Mouse (Mus musculus) midbrain, postnatal 0 days (tissue): ENCODE results near the gene Ggn. TPM values are rescaled to one million over a fixed set of nuclear protein-coding genes. Genes with fewer than 3 reads are reported as not detected.

ENCODE experiments used
- ATAC-seq: fragments of 200-750 bp; cut with Nextera tagmentation; 2 replicates; pipeline ENCODE4 v1.8.0; 2017; ENCODE audit warnings: moderate number of reproducible peaks, mild to moderate bottlenecking, moderate TSS enrichment, moderate library complexity; ENCODE audit not compliant: low FRiP score
- DNase-seq: peaks from one replicate; pipeline ENCODE4 v3.0.0-alpha.2; 2015; ENCODE audit warnings: low spot score
- H3K27ac ChIP-seq: fragments of 300-500 bp; sonication (generic); 2 replicates; pipeline ENCODE4 v1.5.1; 2014; ENCODE audit warnings: low read depth, mild to moderate bottlenecking, low read length, mixed read lengths
- H3K27me3 ChIP-seq: fragments of 300-500 bp; sonication (generic); 2 replicates; pipeline ENCODE4 v1.6.1; 2014; ENCODE audit warnings: low read length, control low read depth, mixed read lengths; ENCODE audit not compliant: insufficient read depth
- H3K36me3 ChIP-seq: fragments of 300-500 bp; sonication (generic); 2 replicates; pipeline ENCODE4 v1.6.1; 2014; ENCODE audit warnings: low read length, control low read depth, mixed read lengths; ENCODE audit not compliant: insufficient read depth
- H3K4me1 ChIP-seq: fragments of 300-500 bp; sonication (generic); 2 replicates; pipeline ENCODE4 v1.6.1; 2014; ENCODE audit warnings: mild to moderate bottlenecking, control low read depth, antibody characterized with exemption, low read length, mixed read lengths; ENCODE audit not compliant: insufficient read depth
- H3K4me2 ChIP-seq: fragments of 300-500 bp; sonication (generic); 2 replicates; pipeline ENCODE4 v1.6.1; 2014; ENCODE audit warnings: low read depth, mild to moderate bottlenecking, low read length, mixed read lengths; ENCODE audit not compliant: poor library complexity, severe bottlenecking
- H3K4me3 ChIP-seq: fragments of 300-500 bp; sonication (generic); 2 replicates; pipeline ENCODE4 v1.5.1; 2014; ENCODE audit warnings: low read depth, mild to moderate bottlenecking, low read length, moderate library complexity
- H3K9ac ChIP-seq: fragments of 300-500 bp; sonication (generic); replicated peaks from 2 replicates; pipeline ENCODE4 v1.6.1; 2014; ENCODE audit warnings: mild to moderate bottlenecking, low read length, moderate library complexity, mixed read lengths; ENCODE audit not compliant: poor library complexity, severe bottlenecking
- H3K9me3 ChIP-seq: fragments of 300-500 bp; sonication (generic); 2 replicates; pipeline ENCODE4 v1.6.1; 2016; ENCODE audit warnings: low read length, control low read depth
- CTCF ChIP-seq: IDR thresholded peaks from 2 replicates; pipeline ENCODE4 v1.5.1; 2016; ENCODE audit warnings: antibody characterized with exemption, mild to moderate bottlenecking
- WGBS: fragments of 180-500 bp; shearing (Covaris S2); extraction: QIAGEN DNeasy Blood & Tissue Kit; methylation state at CpG from one replicate; pipeline ENCODE4 v1.1.7; 2014; 5-methylcytosine and 5-hydroxymethylcytosine counted together
- polyA plus RNA-seq: library from polyadenylated mRNA; unstranded; fragments of >200 nt; fragmentation: Nextera tagmentation; extraction: Ambion mirVana; gene quantifications from 2 replicates; pipeline ENCODE4 v1.2.1, GENCODE M21; 2015
- total RNA-seq: library from RNA; depleted of rRNA; stranded (reverse); fragments of >200 nt; gene quantifications from 2 replicates; pipeline ENCODE4 v1.2.3, GENCODE M21; 2014; rRNA removed

Gene Ggn
- total and polyA plus RNA-seq, 2 experiments from 2014 or later, result 0.35 to 0.49 TPM

DNA sequence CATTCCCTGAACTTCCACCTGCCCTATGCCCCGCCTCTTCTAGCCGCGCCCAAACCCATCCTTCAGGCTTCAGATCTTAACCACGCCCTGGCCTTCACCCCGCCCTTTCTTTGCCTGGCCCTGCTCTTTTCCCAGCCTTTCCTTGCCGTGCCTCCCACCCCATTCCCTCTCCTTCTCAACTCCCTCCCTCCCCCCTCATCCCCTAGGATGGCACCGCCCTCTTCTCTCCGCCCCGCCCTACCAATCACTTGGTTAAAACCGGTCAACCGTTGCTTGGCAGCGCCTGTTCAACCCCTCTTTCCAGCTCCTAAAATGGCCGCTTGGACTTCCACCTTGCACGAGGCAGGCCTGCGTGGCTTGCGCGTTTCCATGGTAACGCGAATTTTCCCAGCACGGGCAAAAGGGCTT, 43.7 kb downstream of the Ggn start, which contains the start of gene Catsperg1:
Catsperg1 (minus strand) TSS at position 361 of the 408 bp plus-strand sequence.
- 0 out of 2 replicates have a peak within 1 kb of the TSS, but pooled peaks have one; percentile 19 for H3K9ac ChIP-seq

DNA sequence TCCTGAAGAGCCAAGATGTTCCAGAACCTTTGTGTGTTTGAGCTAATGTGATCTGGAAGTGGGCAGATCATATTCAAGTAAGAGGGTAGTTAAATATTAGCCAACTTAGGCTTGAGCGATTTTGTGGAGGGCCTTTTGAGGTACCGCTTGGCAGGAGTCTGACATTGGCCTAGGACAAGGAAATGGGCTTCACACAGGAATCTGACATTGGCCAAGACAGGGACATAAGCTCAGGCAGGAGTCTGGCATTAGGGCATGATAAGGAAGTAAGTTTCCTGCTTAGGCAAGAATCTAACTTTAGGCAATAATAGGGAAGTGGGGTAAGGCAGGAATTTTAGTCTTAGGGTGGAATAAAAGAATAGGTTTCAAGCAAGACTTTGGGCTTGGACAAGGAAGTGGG, 44.2 kb downstream of the Ggn start:
- Histone ChIP-seq H3K36me3 (no peaks in the 10 kb centered on the region), H3K27me3 (no peaks in the 10 kb centered on the region), H3K4me1 (no peaks in the 10 kb centered on the region), H3K4me2 (no peak overlapping the region), H3K4me3 (no peak overlapping the region), H3K9me3 (no peaks in the 10 kb centered on the region), H3K27ac (no peak overlapping the region), H3K9ac (no peak overlapping the region)
- WGBS, result 61% methylated on average over 2 of the region's 2 CpGs
- TF ChIP-seq CTCF, result no peak
- DNase-seq, result no peak
- ATAC-seq, result peak; percentile 17; the same call in 1 of the 2 replicates

More for the DNA sequence above, 43.7 kb downstream of the Ggn start, which contains the start of gene Catsperg1:
- Histone ChIP-seq H3K4me2 (peak within 1 kb of the TSS; percentile 41), H3K9me3 (no peaks in the 10 kb centered on the region), H3K4me1 (no peaks in the 10 kb centered on the region), H3K27me3 (no peaks in the 10 kb centered on the region), H3K36me3 (no peaks in the 10 kb centered on the region), H3K27ac (peak within 1 kb of the TSS; percentile 65), H3K4me3 (peak within 1 kb of the TSS; percentile 18; the same call in 1 of the 2 replicates)
- DNase-seq (peak; percentile 79), ATAC-seq (peak; percentile 89)
- TF ChIP-seq CTCF, result no peak
- 2% methylated on average over 20 of the region's 20 CpGs for WGBS

DNA sequence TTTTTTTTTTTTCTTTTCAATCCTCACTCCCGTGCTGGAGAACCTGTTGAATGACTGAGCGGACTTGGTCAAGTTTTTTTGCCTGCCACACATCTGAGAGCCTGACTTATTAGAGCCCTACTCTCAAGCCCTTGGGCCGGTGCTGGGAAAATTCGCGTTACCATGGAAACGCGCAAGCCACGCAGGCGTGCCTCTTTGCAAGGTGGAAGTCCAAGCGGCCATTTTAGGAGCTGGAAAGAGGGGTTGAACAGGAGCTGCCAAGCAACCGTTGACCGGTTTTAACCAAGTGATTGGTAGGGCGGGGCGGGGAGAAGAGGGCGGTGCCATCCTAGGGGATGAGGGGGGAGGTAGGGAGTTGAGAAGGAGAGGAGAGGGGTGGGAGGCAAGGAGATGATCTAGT, 44.8 kb downstream of the Ggn start:
- WGBS, result 42% methylated on average over 15 of the region's 15 CpGs
- no peak for ATAC-seq
- H3K9ac ChIP-seq, result no peak overlapping the region
- no peaks in the 10 kb centered on the region for H3K36me3 ChIP-seq
- no peak overlapping the region for H3K4me2 ChIP-seq
- no peaks in the 10 kb centered on the region for H3K27me3 ChIP-seq
- no peaks in the 10 kb centered on the region for H3K4me1 ChIP-seq
- no peaks in the 10 kb centered on the region for H3K9me3 ChIP-seq
- no peak overlapping the region for H3K27ac ChIP-seq
- peak; percentile 21 for DNase-seq
- no peak for TF ChIP-seq CTCF
- no peak overlapping the region for H3K4me3 ChIP-seq

Other genes with a start within 250 kb of the Ggn start
- gene Actn4, start 207.9 kb upstream of the Ggn start, total RNA-seq, result 74.7 and 86.9 TPM in 2 replicates
- 101 and 105 TPM in 2 replicates for gene Actn4, start 207.9 kb upstream of the Ggn start, polyA plus RNA-seq
- 405 and 482 TPM in 2 replicates for gene Eif3k, start 188.3 kb upstream of the Ggn start, total RNA-seq
- 292 and 309 TPM in 2 replicates for gene Eif3k, start 188.3 kb upstream of the Ggn start, polyA plus RNA-seq
- 5.6 and 17.4 TPM in 2 replicates for gene Map4k1, start 188.2 kb upstream of the Ggn start, total RNA-seq
- gene Map4k1, start 188.2 kb upstream of the Ggn start, polyA plus RNA-seq, result 18.2 and 21.0 TPM in 2 replicates
- gene Ryr1, start 45.0 kb upstream of the Ggn start, total RNA-seq, result 7.0 and 7.2 TPM in 2 replicates
- 13.6 and 15.2 TPM in 2 replicates for gene Ryr1, start 45.0 kb upstream of the Ggn start, polyA plus RNA-seq
- 0.80 and 2.2 TPM in 2 replicates for gene Rasgrp4, start 35.4 kb upstream of the Ggn start, total RNA-seq
- gene Rasgrp4, start 35.4 kb upstream of the Ggn start, polyA plus RNA-seq, result 0.79 and 1.1 TPM in 2 replicates
- 27.5 and 32.9 TPM in 2 replicates for gene Fam98c, start 14.0 kb upstream of the Ggn start, total RNA-seq
- gene Fam98c, start 14.0 kb upstream of the Ggn start, polyA plus RNA-seq, result 37.9 and 38.0 TPM in 2 replicates
- gene Spred3, start 201 bp downstream of the Ggn start, total RNA-seq, result 33.3 and 35.0 TPM in 2 replicates
- 10.4 and 13.1 TPM in 2 replicates for gene Spred3, start 201 bp downstream of the Ggn start, polyA plus RNA-seq
- gene Psmd8, start 10.5 kb downstream of the Ggn start, total RNA-seq, result 289 and 329 TPM in 2 replicates
- gene Psmd8, start 10.5 kb downstream of the Ggn start, polyA plus RNA-seq, result 286 and 292 TPM in 2 replicates
- 3.2 and 4.3 TPM in 2 replicates for gene Catsperg1, start 43.8 kb downstream of the Ggn start, total RNA-seq
- gene Catsperg1, start 43.8 kb downstream of the Ggn start, polyA plus RNA-seq, result 2.9 and 3.7 TPM in 2 replicates
- 1.7 and 1.8 TPM in 2 replicates for gene Kcnk6, start 62.3 kb downstream of the Ggn start, total RNA-seq
- gene Kcnk6, start 62.3 kb downstream of the Ggn start, polyA plus RNA-seq, result 2.2 and 2.4 TPM in 2 replicates
- 121 and 127 TPM in 2 replicates for gene Yif1b, start 68.1 kb downstream of the Ggn start, total RNA-seq
- gene Yif1b, start 68.1 kb downstream of the Ggn start, polyA plus RNA-seq, result 122 and 140 TPM in 2 replicates
- 0.52 TPM in 1 of 2 replicates, not detected in the other for gene 2200002D01Rik, start 78.3 kb downstream of the Ggn start, total RNA-seq
- 1.2 and 2.0 TPM in 2 replicates for gene 2200002D01Rik, start 78.3 kb downstream of the Ggn start, polyA plus RNA-seq
- 46.6 and 47.7 TPM in 2 replicates for gene Spint2, start 111.7 kb downstream of the Ggn start, total RNA-seq
- gene Spint2, start 111.7 kb downstream of the Ggn start, polyA plus RNA-seq, result 148 and 153 TPM in 2 replicates
- gene Ppp1r14a, start 119.1 kb downstream of the Ggn start, total RNA-seq, result 1.3 TPM in 2 replicates
- gene Ppp1r14a, start 119.1 kb downstream of the Ggn start, polyA plus RNA-seq, result 1.4 and 1.7 TPM in 2 replicates
- gene Dpf1, start 133.7 kb downstream of the Ggn start, total RNA-seq, result 192 and 197 TPM in 2 replicates
- gene Dpf1, start 133.7 kb downstream of the Ggn start, polyA plus RNA-seq, result 160 and 162 TPM in 2 replicates